ENCODE assay signal across 26 mouse cellular contexts in genomic region chr5:130327615-130328263, GRCm38 (mm10). TPM values are rescaled to one million over a fixed set of nuclear protein-coding genes. Genes with fewer than 3 reads are reported as not detected.
DNase-seq lines count a peak whose midpoint lies in the region; ATAC-seq and TF ChIP-seq lines count a peak whose summit lies in the region.
"Had no signal": no experiment of that assay in that cellular context is flagged by ENCODE, and none has a peak within 500 bp of the region (broad histone marks: within the 10 kb centered on the region; RNA-seq: fewer than 3 reads in every experiment).

No protein-coding gene starts in this region.

- peak; percentile 78 for DNase-seq in lung, embryonic 14.5 days
- DNase-seq in lung, postnatal 14 days = no peak
- peak; percentile 56 for DNase-seq in kidney, adult 2 months
- DNase-seq in kidney, postnatal 14 days = peak; percentile 52
- DNase-seq in spleen, postnatal 36 days (ENCODE audit: low spot score in 2 of 2) = no peak
- DNase-seq: adrenal gland, postnatal 25 days; B cell, adult 2 months; cerebellum, adult 18-20 months; gastrocnemius, postnatal 10 days had no signal

- TF ChIP-seq CTCF in lung, embryonic 14.5 days (IDR thresholded peaks at IDR 0.05; ENCODE audit: low read depth) = no peak
- no peak for TF ChIP-seq CTCF in kidney, adult 2 months (conservative IDR thresholded peaks at IDR 0.05; ENCODE audit: insufficient read depth, insufficient read length, low read depth, low read length)

- H3K4me3 ChIP-seq in lung, embryonic 14.5 days (ENCODE audit: low read depth, low read length) = no peak overlapping the region
- H3K4me3 ChIP-seq in kidney, adult 2 months (ENCODE audit: insufficient read depth, low read depth, low read length) = no peak overlapping the region
- no peak overlapping the region for H3K4me3 ChIP-seq in kidney, embryonic 14.5 days (ENCODE audit: low read length)
- H3K4me3 ChIP-seq: embryonic facial prominence, embryonic 15.5 days; forebrain, embryonic 12.5 days; liver, embryonic 15.5 days; midbrain, embryonic 10.5 days; myocyte; neural tube, embryonic 12.5 days had no signal

- 0 out of 2 replicates have a peak, but pooled peaks cover 8% of the 10 kb centered on the region for H3K4me1 ChIP-seq in lung, embryonic 14.5 days (ENCODE audit: insufficient read depth)
- no peaks in the 10 kb centered on the region for H3K4me1 ChIP-seq in kidney, adult 2 months (ENCODE audit: control insufficient read depth, insufficient read depth, low read length)
- peaks cover 8% of the 10 kb centered on the region for H3K4me1 ChIP-seq in kidney, embryonic 14.5 days (ENCODE audit: control insufficient read depth, insufficient read depth, low read length)
- H3K4me1 ChIP-seq: embryonic facial prominence, embryonic 15.5 days; liver, embryonic 15.5 days; midbrain, embryonic 10.5 days; neural tube, embryonic 12.5 days had no signal

- no peak overlapping the region for H3K4me2 ChIP-seq in lung, embryonic 14.5 days
- H3K4me2 ChIP-seq in kidney, embryonic 14.5 days (replicated peaks; ENCODE audit: low read depth, low read length) = no peak overlapping the region
- H3K4me2 ChIP-seq: embryonic facial prominence, embryonic 15.5 days; forebrain, embryonic 12.5 days; liver, embryonic 15.5 days; neural tube, embryonic 12.5 days had no signal

- H3K27me3 ChIP-seq in lung, embryonic 14.5 days (ENCODE audit: insufficient read depth, low read length) = no peaks in the 10 kb centered on the region
- H3K27me3 ChIP-seq in kidney, adult 2 months (replicated peaks; ENCODE audit: control insufficient read depth, insufficient read depth, low read length) = no peaks in the 10 kb centered on the region
- no peaks in the 10 kb centered on the region for H3K27me3 ChIP-seq in kidney, embryonic 14.5 days (ENCODE audit: control insufficient read depth, insufficient read depth, low read length)
- H3K27me3 ChIP-seq: CH12.LX; embryonic facial prominence, embryonic 15.5 days; liver, embryonic 15.5 days; neural tube, embryonic 12.5 days had no signal

- TF ChIP-seq POLR2A in kidney, adult 2 months (IDR thresholded peaks at IDR 0.05; ENCODE audit: low read depth, low read length) = no peak

- WGBS in lung, embryonic 14.5 days = 38% methylated on average over 6 of the region's 6 CpGs
- WGBS in kidney, adult 2 months = 49% methylated on average over 6 of the region's 6 CpGs
- 19% methylated on average over 6 of the region's 6 CpGs for WGBS in kidney, embryonic 14.5 days

- ATAC-seq in lung, embryonic 14.5 days (ENCODE audit: insufficient read depth) = peak; percentile 75
- peak; percentile 67 for ATAC-seq in kidney, embryonic 14.5 days (ENCODE audit: low FRiP score, low TSS enrichment)
- ATAC-seq: hindbrain, embryonic 16.5 days; lung, postnatal 0 days had no signal

- H3K36me3 ChIP-seq in lung, embryonic 14.5 days (ENCODE audit: insufficient read depth) = peaks cover 22% of the 10 kb centered on the region; the same call in 1 of the 2 replicates
- H3K36me3 ChIP-seq in kidney, adult 2 months (ENCODE audit: control insufficient read depth, insufficient read depth, low read length) = no peaks in the 10 kb centered on the region
- H3K36me3 ChIP-seq in kidney, embryonic 14.5 days (ENCODE audit: control insufficient read depth, insufficient read depth, low read length) = peaks cover 11% of the 10 kb centered on the region; the same call in 1 of the 2 replicates

- H3K27ac ChIP-seq in lung, embryonic 14.5 days (ENCODE audit: low read depth) = no peak overlapping the region
- H3K27ac ChIP-seq in kidney, adult 2 months (ENCODE audit: insufficient read depth, low read depth, low read length) = no peak overlapping the region
- no peak overlapping the region for H3K27ac ChIP-seq in kidney, embryonic 14.5 days (ENCODE audit: low read depth, low read length)
- H3K27ac ChIP-seq: embryonic facial prominence, embryonic 15.5 days; forebrain, embryonic 12.5 days; liver, embryonic 15.5 days; midbrain, embryonic 10.5 days; neural tube, embryonic 12.5 days had no signal

- H3K9me3 ChIP-seq in lung, embryonic 14.5 days (ENCODE audit: low read depth, low read length) = 0 out of 2 replicates have a peak, but pooled peaks cover 6% of the 10 kb centered on the region
- H3K9me3 ChIP-seq in kidney, embryonic 14.5 days (ENCODE audit: control insufficient read depth, low read length) = peaks cover 8% of the 10 kb centered on the region
- H3K9me3 ChIP-seq: embryonic facial prominence, embryonic 15.5 days; liver, embryonic 15.5 days had no signal

- no peak overlapping the region for H3K9ac ChIP-seq in lung, embryonic 14.5 days
- no peak overlapping the region for H3K9ac ChIP-seq in kidney, embryonic 14.5 days (ENCODE audit: low read depth, low read length)
- H3K9ac ChIP-seq: embryonic facial prominence, embryonic 15.5 days; forebrain, embryonic 12.5 days; liver, embryonic 15.5 days; neural tube, embryonic 12.5 days had no signal

RNA-seq across cellular contexts. Expression of gene Caln1, which starts 41.5 kb away (rescaled TPM):
- 0.05 and 0.08 TPM in 2 replicates for polyA plus RNA-seq in lung, embryonic 14.5 days (2014; fragmentation: Nextera tagmentation; extraction: Ambion mirVana)
- polyA plus RNA-seq in kidney, adult 2 months (2012; rRNA removed) = 0.02 and 0.04 TPM in 2 replicates
- polyA plus RNA-seq in kidney, embryonic 14.5 days (2014; fragmentation: Nextera tagmentation; extraction: Ambion mirVana) = 0.27 and 0.57 TPM in 2 replicates
- polyA plus RNA-seq: intestine, embryonic 14.5 days; liver, embryonic 15.5 days; lung, postnatal 0 days; myocyte; stomach, embryonic 14.5 days had no signal

RNA-seq across cellular contexts. Expression of gene A330070K13Rik, which starts 56.7 kb away (rescaled TPM):
- polyA plus RNA-seq in lung, embryonic 14.5 days (2014; fragmentation: Nextera tagmentation; extraction: Ambion mirVana) = not detected in 2 replicates
- polyA plus RNA-seq in kidney, adult 2 months (2012; rRNA removed) = not detected in 2 replicates
- polyA plus RNA-seq in kidney, embryonic 14.5 days (2014; fragmentation: Nextera tagmentation; extraction: Ambion mirVana) = not detected in 2 replicates
- polyA plus RNA-seq: brain, embryonic 14.5 days; embryonic facial prominence, embryonic 15.5 days; forebrain, embryonic 12.5 days; heart, embryonic 14.5 days; hindbrain, embryonic 11.5 days; intestine, embryonic 14.5 days; limb, embryonic 11.5 days; liver, adult 2 months; liver, embryonic 15.5 days; lung, postnatal 0 days; midbrain, embryonic 10.5 days; myocyte; neural tube, embryonic 12.5 days; stomach, embryonic 14.5 days had no signal

Comparison
In these comparisons a context has a peak if more than half of its experiments do, and no peak if none do; other contexts are left out.
1. DNase-seq: peak in lung, embryonic 14.5 days (single experiment), kidney, adult 2 months (single experiment) and kidney, postnatal 14 days (single experiment); none in lung, postnatal 14 days (single experiment) and spleen, postnatal 36 days (0 of 2).